Mouse (Mus musculus) central nervous system, embryonic 18 days (tissue): ENCODE results near the gene Zfp616. TPM values are rescaled to one million over a fixed set of nuclear protein-coding genes. Genes with fewer than 3 reads are reported as not detected.

Experiments used
- polyA plus RNA-seq: library from polyadenylated mRNA; depleted of rRNA; stranded (reverse); fragments of >200 nt; gene quantifications from 2 replicates; pipeline ENCODE4 v1.2.3, GENCODE M21; 2012; rRNA removed

Zfp616 gene
- not detected in 2 replicates for polyA plus RNA-seq

DNA sequence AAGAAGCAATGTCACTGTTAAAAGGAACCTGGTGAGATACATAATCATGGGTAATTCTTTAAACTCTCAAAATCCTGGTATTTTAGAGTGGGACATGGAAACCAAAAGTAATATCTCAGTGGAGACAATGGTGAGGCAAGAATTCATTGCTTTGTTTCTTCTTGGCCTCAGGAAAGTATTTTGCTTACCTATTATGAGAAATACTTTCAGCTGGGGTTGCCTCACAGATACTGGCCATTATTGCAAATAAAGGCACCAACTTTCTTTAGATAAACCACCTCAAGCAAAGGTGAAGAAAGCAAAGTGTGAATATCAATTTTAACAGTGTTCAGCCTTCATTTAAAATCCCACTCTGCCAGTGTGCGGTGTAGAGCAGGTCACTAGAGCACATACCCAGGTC lies at the start of gene Zfp616:
TSS of gene Zfp616 (plus strand) at position 301 of the 400 bp plus-strand sequence.

DNA sequence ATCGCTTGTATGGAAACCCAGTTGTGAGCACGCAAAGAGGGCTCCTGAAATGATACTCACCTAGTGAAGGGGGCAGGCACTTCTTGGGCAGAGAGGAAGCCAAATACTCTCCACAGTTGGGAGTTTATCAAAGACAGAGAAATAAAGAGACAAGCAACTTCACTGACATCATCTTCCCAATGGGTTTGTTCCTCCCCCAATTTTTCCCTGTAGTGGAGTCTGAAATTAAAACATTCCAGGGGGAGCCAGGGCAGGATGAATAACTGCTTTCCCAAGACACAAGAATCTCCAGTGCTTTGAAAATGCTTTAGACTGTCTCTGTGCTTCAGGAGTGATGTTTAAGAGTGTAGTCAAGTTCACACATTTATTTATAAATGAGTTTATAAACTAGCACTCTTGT lies 13.3 kb upstream of the Zfp616 start, which contains the start of the genes Olfr139 and Olfr399:
TSS of gene Olfr139 (minus strand) at position 101 of the 400 bp plus-strand sequence.
TSS of gene Olfr399 (minus strand) at position 165 of the 400 bp plus-strand sequence.

DNA sequence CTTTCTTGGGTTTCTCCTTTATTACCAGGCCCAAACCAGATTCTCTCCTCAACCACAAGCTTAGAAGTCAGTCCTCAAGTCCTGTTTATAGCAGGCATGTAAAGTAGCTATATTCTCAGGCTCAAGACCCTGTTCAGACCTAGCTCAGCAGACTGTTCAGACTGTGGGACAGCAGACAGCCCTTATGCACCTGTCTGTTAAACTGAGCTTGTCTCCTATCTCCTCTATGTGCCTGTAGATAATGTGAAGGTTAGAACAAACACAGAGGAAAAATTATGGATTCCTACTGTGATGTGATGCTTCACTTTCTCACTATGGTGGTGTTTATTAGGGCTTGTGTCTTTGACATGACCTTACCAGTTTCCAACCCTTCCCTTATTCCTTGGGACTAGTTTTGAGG lies 43.7 kb downstream of the Zfp616 start, which contains the start of gene Olfr401:
TSS of gene Olfr401 (plus strand) at position 301 of the 400 bp plus-strand sequence.

Other genes with a start within 250 kb of the Zfp616 start
- not detected in 2 replicates for gene Olfr393, start 218.5 kb upstream of the Zfp616 start, polyA plus RNA-seq
- not detected in 2 replicates for gene Olfr394, start 179.2 kb upstream of the Zfp616 start, polyA plus RNA-seq
- not detected in 2 replicates for gene Olfr395, start 160.7 kb upstream of the Zfp616 start, polyA plus RNA-seq
- gene Olfr23, start 133.3 kb upstream of the Zfp616 start, polyA plus RNA-seq: not detected in 2 replicates
- not detected in 2 replicates for gene Olfr397, start 109.1 kb upstream of the Zfp616 start, polyA plus RNA-seq
- not detected in 2 replicates for gene Olfr398, start 79.5 kb upstream of the Zfp616 start, polyA plus RNA-seq
- gene Olfr139, start 13.4 kb upstream of the Zfp616 start, polyA plus RNA-seq: not detected in 2 replicates
- not detected in 2 replicates for gene Olfr399, start 13.3 kb upstream of the Zfp616 start, polyA plus RNA-seq
- not detected in 2 replicates for gene Olfr401, start 43.8 kb downstream of the Zfp616 start, polyA plus RNA-seq
- not detected in 2 replicates for gene Olfr402, start 83.6 kb downstream of the Zfp616 start, polyA plus RNA-seq
- not detected in 2 replicates for gene Olfr403, start 116.3 kb downstream of the Zfp616 start, polyA plus RNA-seq
- gene Olfr43, start 141.4 kb downstream of the Zfp616 start, polyA plus RNA-seq: not detected in 2 replicates
- gene Olfr406, start 189.9 kb downstream of the Zfp616 start, polyA plus RNA-seq: not detected in 2 replicates
- gene Olfr59, start 213.8 kb downstream of the Zfp616 start, polyA plus RNA-seq: not detected in 2 replicates